Mouse (Mus musculus): Measurements from ENCODE around the gene Ranbp9.
A peak's percentile ranks its signal among the peaks of the same experiment; 100 is the strongest.
"Not testable (repeated sequence)": the region's sequence is repeated elsewhere in the genome, so short reads cannot be mapped to it uniquely, and the experiment has no call there.

The Ranbp9 gene

GRCm38 (mm10) chr13:43495645-43496044 is 14.6 kb upstream of the Ranbp9 start:
- no peak for DNase-seq

- DNase-seq: no peak
Measured at GRCm38 (mm10) chr13:43493725-43494124, 12.6 kb upstream of the Ranbp9 start.

GRCm38 (mm10) chr13:43493058-43493481 is 12.0 kb upstream of the Ranbp9 start:
- no peak for DNase-seq

DNA sequence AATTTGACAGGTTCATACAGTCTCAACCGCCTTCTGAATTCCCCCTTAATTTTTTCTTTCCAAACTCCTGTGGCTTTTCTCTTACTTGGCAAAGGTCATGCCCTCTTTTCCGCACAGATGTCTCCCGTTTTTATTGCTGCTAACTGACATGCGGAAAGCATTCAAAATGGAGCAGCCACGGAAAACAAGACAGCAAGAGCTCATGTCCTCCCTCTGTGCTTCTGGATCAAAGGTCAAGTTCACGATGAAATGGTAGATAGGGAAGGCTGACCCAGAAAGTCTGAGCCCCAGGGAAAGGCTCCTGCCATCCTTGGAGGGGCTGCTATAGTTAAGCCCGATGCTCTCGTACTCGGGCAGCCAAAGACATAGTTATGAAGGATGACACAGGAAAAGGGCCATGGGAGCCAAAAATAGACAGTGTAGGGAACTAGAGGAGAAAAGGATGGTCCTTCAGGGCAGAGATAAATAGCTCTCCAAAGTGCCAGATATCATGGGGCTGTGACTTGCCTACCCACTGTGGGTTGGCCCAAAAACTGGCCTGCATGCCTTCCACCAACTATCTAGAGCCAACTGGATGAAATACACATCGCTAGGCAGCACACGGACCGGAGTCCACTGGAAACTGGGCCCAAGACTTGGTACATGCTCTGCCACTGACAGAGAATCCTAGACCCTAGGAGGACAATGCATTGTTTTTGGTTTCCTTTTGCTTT is 5.6 kb upstream of the Ranbp9 start:
- no peak for DNase-seq

GRCm38 (mm10) chr13:43485278-43485976 is 4.3 kb upstream of the Ranbp9 start:
- no peak for DNase-seq

DNA sequence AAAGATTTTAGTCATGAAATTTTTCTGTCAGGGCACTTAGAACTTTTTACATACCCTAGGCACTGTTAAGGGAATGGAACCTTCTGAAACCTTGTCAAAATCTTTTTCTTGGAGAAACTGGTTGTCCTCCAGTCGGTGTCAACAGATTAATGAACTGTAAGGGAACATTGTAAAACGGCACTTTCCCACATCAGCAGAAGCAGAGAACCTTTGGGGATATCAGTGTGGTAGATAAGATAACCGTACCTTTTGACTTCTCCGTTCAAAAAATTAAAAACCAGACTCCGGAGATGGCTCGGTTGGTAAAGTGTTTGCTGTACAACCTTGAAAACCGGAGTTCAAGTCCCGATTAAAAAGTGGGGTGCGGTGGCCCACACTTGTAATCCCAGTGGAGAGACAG is 1.7 kb upstream of the Ranbp9 start:
- DNase-seq: no peak

DNA sequence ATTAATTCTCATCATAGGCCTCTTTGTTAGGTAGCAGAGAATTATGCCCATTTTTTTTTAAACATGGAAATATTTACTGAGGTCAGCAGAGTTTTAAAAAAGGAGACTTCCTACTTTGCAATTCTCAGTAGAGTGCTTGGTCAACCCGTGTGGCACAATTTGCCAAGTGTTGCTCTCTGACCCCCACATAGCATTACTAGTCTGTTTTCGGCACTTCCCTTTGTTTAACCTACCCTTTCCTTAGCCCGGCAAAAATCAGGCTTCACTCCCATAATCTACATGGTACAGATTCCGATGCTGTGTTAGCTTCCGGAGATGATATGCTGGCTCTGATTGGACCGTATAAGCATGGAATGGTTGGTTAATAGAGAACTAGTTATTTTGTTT is 770 bp upstream of the Ranbp9 start:
- DNase-seq: no peak

GRCm38 (mm10) chr13:43480595-43480956 is 506 bp downstream of the Ranbp9 start:
- no peak for DNase-seq

- DNase-seq: peak; percentile 59
Measured at GRCm38 (mm10) chr13:43479767-43480571, 1.1 kb downstream of the Ranbp9 start.

GRCm38 (mm10) chr13:43479024-43479705 is 1.9 kb downstream of the Ranbp9 start:
- no peak for DNase-seq

GRCm38 (mm10) chr13:43478586-43478985 is 2.5 kb downstream of the Ranbp9 start:
- DNase-seq: no peak

DNA sequence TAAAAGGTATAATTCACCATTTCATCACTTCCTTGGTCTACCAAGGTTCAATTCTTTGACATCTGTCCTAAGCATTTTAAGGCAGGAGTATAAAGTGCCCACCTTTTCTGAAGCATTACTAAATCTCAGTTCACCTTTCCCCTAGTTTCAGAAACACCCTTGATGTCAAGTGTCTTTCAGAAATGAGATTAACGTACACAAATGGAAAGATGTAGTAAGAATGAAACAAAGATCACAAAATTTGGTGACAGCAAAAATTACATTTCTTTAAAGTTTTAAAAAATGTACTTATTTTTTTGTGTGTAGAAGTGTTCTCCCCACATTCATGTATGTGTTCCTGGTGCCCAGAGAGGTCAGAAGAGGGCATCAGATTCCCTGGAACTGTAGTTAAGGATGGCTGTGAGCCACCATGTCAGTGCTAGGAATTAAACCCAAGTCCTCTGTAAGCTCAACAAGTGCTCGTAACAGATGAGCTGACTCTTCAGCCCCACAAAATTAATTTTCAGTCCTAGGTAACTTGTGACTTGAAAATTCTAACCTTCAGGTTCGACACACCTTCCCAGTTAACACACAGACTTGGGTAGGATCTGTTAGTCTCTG is 3.9 kb downstream of the Ranbp9 start:
- DNase-seq: no peak

GRCm38 (mm10) chr13:43476226-43476625 is 4.9 kb downstream of the Ranbp9 start:
- no peak for DNase-seq

GRCm38 (mm10) chr13:43474722-43475121 is 6.4 kb downstream of the Ranbp9 start:
- DNase-seq: no peak

DNA sequence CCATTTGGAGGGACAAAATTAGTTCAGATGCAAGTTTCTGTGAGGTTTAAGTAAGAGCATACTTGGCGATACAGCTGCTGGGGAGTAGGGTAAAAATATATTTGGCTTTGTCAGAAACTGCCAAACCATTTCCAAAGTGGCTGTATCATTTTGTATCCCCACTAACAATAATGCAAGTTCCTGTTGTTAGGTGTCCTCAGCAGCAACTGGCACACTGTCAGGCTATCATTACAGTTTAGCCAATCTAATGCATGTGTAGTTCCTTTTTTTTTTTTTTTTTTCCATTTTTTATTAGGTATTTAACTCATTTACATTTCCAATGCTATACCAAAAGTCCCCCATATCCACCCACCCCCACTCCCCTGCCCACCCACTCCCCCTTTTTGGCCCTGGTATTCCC is 9.2 kb downstream of the Ranbp9 start:
- DNase-seq: not testable (repeated sequence)

DNA sequence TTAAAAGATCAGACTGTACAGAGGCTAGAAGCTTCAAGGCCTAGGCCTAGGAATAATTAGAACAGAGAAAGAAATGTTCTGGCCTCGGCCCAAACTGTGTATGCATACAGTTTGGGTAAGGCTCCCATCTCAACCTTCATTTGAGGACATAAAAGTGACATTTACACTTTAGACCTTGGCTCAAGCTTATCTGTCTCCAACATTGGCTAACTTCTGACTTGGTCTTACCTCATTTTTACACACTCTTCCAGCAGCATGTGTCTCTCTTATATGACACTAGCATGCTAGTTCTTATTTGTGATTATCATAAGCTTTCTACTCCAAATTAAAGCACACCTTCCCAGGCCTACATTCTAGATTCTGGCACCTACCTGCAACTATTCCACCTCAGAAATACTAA is 11.5 kb downstream of the Ranbp9 start:
- no peak for DNase-seq

DNA sequence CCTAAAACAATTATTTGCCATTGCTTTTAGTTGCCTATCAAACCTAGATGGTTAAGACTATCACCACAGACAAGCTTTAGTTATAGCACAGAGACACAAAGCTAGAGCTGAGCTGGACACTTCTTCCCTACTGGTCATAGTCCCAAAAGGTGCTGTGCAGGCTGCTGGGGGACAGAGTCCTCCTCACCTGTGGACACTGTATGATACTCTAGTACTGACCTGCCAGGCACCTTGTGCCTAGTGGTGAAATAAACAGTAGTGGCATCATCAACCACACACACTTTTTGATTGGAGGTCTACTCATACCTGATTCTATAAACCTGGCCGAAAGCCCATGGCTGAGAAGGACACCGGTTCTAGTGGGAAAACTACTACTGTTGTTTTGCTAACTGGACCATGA is 16.5 kb downstream of the Ranbp9 start:
- DNase-seq: no peak

GRCm38 (mm10) chr13:43457161-43457560 is 23.9 kb downstream of the Ranbp9 start:
- DNase-seq: no peak

- no peak for DNase-seq
Measured at GRCm38 (mm10) chr13:43454431-43454830, 26.7 kb downstream of the Ranbp9 start.

GRCm38 (mm10) chr13:43452843-43453605 is 28.1 kb downstream of the Ranbp9 start:
- no peak for DNase-seq

DNA sequence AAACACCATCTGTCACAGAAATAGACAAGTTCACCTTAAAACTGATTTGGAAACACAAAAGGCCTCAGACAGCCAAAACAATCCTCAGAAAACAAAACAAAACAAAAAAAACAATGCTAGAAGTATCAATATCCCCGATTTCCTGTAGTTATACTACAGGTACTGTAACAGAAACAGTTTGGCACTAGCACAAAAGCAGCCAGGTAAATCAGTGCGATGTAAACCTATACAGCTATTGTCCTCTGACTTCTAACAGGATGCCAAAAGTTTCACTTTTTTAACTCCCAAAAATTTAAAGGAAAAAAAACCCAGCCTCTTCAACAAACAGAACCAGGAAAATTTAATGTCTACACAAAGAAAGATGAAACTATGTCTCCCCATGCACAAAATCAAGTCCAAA is 28.9 kb downstream of the Ranbp9 start:
- no peak for DNase-seq

DNA sequence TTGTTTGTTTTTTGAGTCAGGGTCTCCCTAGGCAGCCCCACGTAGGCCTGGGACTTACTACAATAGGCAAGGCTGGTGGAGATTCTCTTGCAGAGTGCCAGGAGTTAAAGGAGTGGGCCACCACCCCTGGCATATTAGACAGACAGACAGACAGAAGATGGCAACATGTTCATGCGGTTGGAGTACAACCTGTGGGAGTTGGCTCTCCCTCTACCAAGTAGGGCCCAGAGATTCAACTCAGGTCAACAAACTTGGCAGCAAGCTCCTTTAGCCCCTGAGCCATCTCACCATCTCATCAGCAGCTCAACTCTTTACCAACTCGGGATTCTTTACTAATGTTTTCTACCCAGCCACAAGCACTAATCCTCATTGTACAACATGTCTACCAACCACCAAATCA is 30.4 kb downstream of the Ranbp9 start:
- DNase-seq: no peak

Data from kidney, postnatal 10 days (tissue).